Mouse (Mus musculus): ENCODE data around the gene Rrp15. TPM values are rescaled to one million over a fixed set of nuclear protein-coding genes. Genes with fewer than 3 reads are reported as not detected.

The Rrp15 gene
- 28.9 TPM for total RNA-seq (2023)

GRCm38 (mm10) chr1:186748724-186749653, at the start of gene Rrp15:
Rrp15 (minus strand) TSS chr1:186749358.

GRCm38 (mm10) chr1:186705915-186706248, 43.3 kb downstream of the Rrp15 start, which contains the start of gene Tgfb2:
Tgfb2 (minus strand) TSS chr1:186705989.

Other genes starting within 250 kb of the Rrp15 start
- not detected for gene Tgfb2, start 43.4 kb downstream of the Rrp15 start, total RNA-seq (2023)
- not detected for gene D1Pas1, start 218.1 kb upstream of the Rrp15 start, total RNA-seq (2023)

All from CD4-positive naive resting alpha-beta T cell, adult 57 days (primary cell).